Mouse (Mus musculus): ENCODE results near the gene Tspan14. TPM values are rescaled to one million over a fixed set of nuclear protein-coding genes. Genes with fewer than 3 reads are reported as not detected.
A peak's percentile ranks its signal among the peaks of the same experiment; 100 is the strongest.

Tspan14 gene
- polyA plus RNA-seq, 1 experiment, result 58.8 TPM

GRCm38 (mm10) chr14:40958083-40958985, 8.3 kb downstream of the Tspan14 start:
- H3K27me3 ChIP-seq (ENCODE audit: control insufficient read depth, insufficient read depth, low read length, poor library complexity, severe bottlenecking), result no peaks in the 10 kb centered on the region
- TF ChIP-seq CTCF (IDR thresholded peaks at IDR 0.05; ENCODE audit: low read depth, low read length) (no peak), EP300 (IDR thresholded peaks at IDR 0.05; ENCODE audit: insufficient read depth, low read depth, low read length) (peak; percentile 53; the same call in 1 of the 2 replicates)
- H3K4me1 ChIP-seq (ENCODE audit: control insufficient read depth, insufficient read depth, low read length), result peaks cover 16% of the 10 kb centered on the region
- H3K27ac ChIP-seq (ENCODE audit: insufficient read depth, low read length), result peak overlapping the region; percentile 90
- H3K9ac ChIP-seq (ENCODE audit: low read depth, poor library complexity, severe bottlenecking), result no peak overlapping the region
- H3K36me3 ChIP-seq (ENCODE audit: control insufficient read depth, insufficient read depth, low read length, poor library complexity, severe bottlenecking), result no peaks in the 10 kb centered on the region
- H3K4me3 ChIP-seq (ENCODE audit: low read depth, low read length), result no peak overlapping the region
- H3K9me3 ChIP-seq (replicated peaks; ENCODE audit: control insufficient read depth, insufficient read depth, low read length, poor library complexity, severe bottlenecking), result no peaks in the 10 kb centered on the region

- TF ChIP-seq CTCF (IDR thresholded peaks at IDR 0.05; ENCODE audit: low read depth, low read length) (peak; percentile 5), EP300 (IDR thresholded peaks at IDR 0.05; ENCODE audit: insufficient read depth, low read depth, low read length) (peak; percentile 27; the same call in 1 of the 2 replicates), POLR2A (IDR thresholded peaks at IDR 0.05; ENCODE audit: insufficient read depth, low read length) (no peak)
- Histone ChIP-seq H3K36me3 (ENCODE audit: control insufficient read depth, insufficient read depth, low read length, poor library complexity, severe bottlenecking) (no peaks in the 10 kb centered on the region), H3K27ac (ENCODE audit: insufficient read depth, low read length) (peak overlapping the region; percentile 90), H3K27me3 (ENCODE audit: control insufficient read depth, insufficient read depth, low read length, poor library complexity, severe bottlenecking) (no peaks in the 10 kb centered on the region), H3K9ac (ENCODE audit: low read depth, poor library complexity, severe bottlenecking) (no peak overlapping the region), H3K4me3 (ENCODE audit: low read depth, low read length) (no peak overlapping the region), H3K9me3 (replicated peaks; ENCODE audit: control insufficient read depth, insufficient read depth, low read length, poor library complexity, severe bottlenecking) (no peaks in the 10 kb centered on the region), H3K4me1 (ENCODE audit: control insufficient read depth, insufficient read depth, low read length) (peaks cover 16% of the 10 kb centered on the region)
Observed at GRCm38 (mm10) chr14:40957607-40958006, 9.0 kb downstream of the Tspan14 start.

- Histone ChIP-seq H3K9ac (ENCODE audit: low read depth, poor library complexity, severe bottlenecking) (peak overlapping the region; percentile 30), H3K27ac (ENCODE audit: insufficient read depth, low read length) (peak overlapping the region; percentile 94), H3K27me3 (ENCODE audit: control insufficient read depth, insufficient read depth, low read length, poor library complexity, severe bottlenecking) (no peaks in the 10 kb centered on the region), H3K4me3 (ENCODE audit: low read depth, low read length) (peak overlapping the region; percentile 19), H3K9me3 (replicated peaks; ENCODE audit: control insufficient read depth, insufficient read depth, low read length, poor library complexity, severe bottlenecking) (no peaks in the 10 kb centered on the region), H3K36me3 (ENCODE audit: control insufficient read depth, insufficient read depth, low read length, poor library complexity, severe bottlenecking) (no peaks in the 10 kb centered on the region), H3K4me1 (ENCODE audit: control insufficient read depth, insufficient read depth, low read length) (peaks cover 16% of the 10 kb centered on the region)
- TF ChIP-seq EP300 (IDR thresholded peaks at IDR 0.05; ENCODE audit: insufficient read depth, low read depth, low read length) (peak; percentile 63), CTCF (IDR thresholded peaks at IDR 0.05; ENCODE audit: low read depth, low read length) (no peak)
Observed at GRCm38 (mm10) chr14:40956252-40957146, 10.1 kb downstream of the Tspan14 start.

GRCm38 (mm10) chr14:40955596-40956251, 10.9 kb downstream of the Tspan14 start:
- H3K4me3 ChIP-seq (ENCODE audit: low read depth, low read length), result peak overlapping the region; percentile 15
- peaks cover 16% of the 10 kb centered on the region for H3K4me1 ChIP-seq (ENCODE audit: control insufficient read depth, insufficient read depth, low read length)
- TF ChIP-seq CTCF (IDR thresholded peaks at IDR 0.05; ENCODE audit: low read depth, low read length), result no peak
- TF ChIP-seq POLR2A (IDR thresholded peaks at IDR 0.05; ENCODE audit: insufficient read depth, low read length), result no peak
- TF ChIP-seq EP300 (IDR thresholded peaks at IDR 0.05; ENCODE audit: insufficient read depth, low read depth, low read length), result no peak

GRCm38 (mm10) chr14:40955146-40955545, 11.5 kb downstream of the Tspan14 start:
- Histone ChIP-seq H3K9ac (ENCODE audit: low read depth, poor library complexity, severe bottlenecking) (0 out of 2 replicates have a peak overlapping the region, but pooled peaks have one; percentile 16), H3K4me3 (ENCODE audit: low read depth, low read length) (no peak overlapping the region), H3K27me3 (ENCODE audit: control insufficient read depth, insufficient read depth, low read length, poor library complexity, severe bottlenecking) (no peaks in the 10 kb centered on the region), H3K36me3 (ENCODE audit: control insufficient read depth, insufficient read depth, low read length, poor library complexity, severe bottlenecking) (no peaks in the 10 kb centered on the region), H3K9me3 (replicated peaks; ENCODE audit: control insufficient read depth, insufficient read depth, low read length, poor library complexity, severe bottlenecking) (no peaks in the 10 kb centered on the region), H3K27ac (ENCODE audit: insufficient read depth, low read length) (peak overlapping the region; percentile 80), H3K4me1 (ENCODE audit: control insufficient read depth, insufficient read depth, low read length) (peaks cover 16% of the 10 kb centered on the region)
- no peak for TF ChIP-seq POLR2A (IDR thresholded peaks at IDR 0.05; ENCODE audit: insufficient read depth, low read length)
- TF ChIP-seq CTCF (IDR thresholded peaks at IDR 0.05; ENCODE audit: low read depth, low read length), result no peak
- no peak for TF ChIP-seq EP300 (IDR thresholded peaks at IDR 0.05; ENCODE audit: insufficient read depth, low read depth, low read length)

More at GRCm38 (mm10) chr14:40955596-40956251, 10.9 kb downstream of the Tspan14 start:
- Histone ChIP-seq H3K9me3 (replicated peaks; ENCODE audit: control insufficient read depth, insufficient read depth, low read length, poor library complexity, severe bottlenecking) (no peaks in the 10 kb centered on the region), H3K9ac (ENCODE audit: low read depth, poor library complexity, severe bottlenecking) (0 out of 2 replicates have a peak overlapping the region, but pooled peaks have one; percentile 16), H3K27ac (ENCODE audit: insufficient read depth, low read length) (peak overlapping the region; percentile 80), H3K27me3 (ENCODE audit: control insufficient read depth, insufficient read depth, low read length, poor library complexity, severe bottlenecking) (no peaks in the 10 kb centered on the region), H3K36me3 (ENCODE audit: control insufficient read depth, insufficient read depth, low read length, poor library complexity, severe bottlenecking) (no peaks in the 10 kb centered on the region)

All from ES-Bruce4 (cell line).